Mouse (Mus musculus) midbrain, embryonic 14.5 days (tissue): ENCODE measurements at regions not wholly inside any gene's neighbourhood (a gene's known extent, or its start where the extent isn't known, plus 50 kb on each side); places are given as distances from the start of the nearest gene placed in this dataset. TPM values are rescaled to one million over a fixed set of nuclear protein-coding genes. Genes with fewer than 3 reads are reported as not detected.
A peak's percentile ranks its signal among the peaks of the same experiment; 100 is the strongest.

ENCODE experiments used
- ATAC-seq: fragments of 200-750 bp; cut with Nextera tagmentation; 2 replicates; pipeline ENCODE4 v1.8.0; 2017; ENCODE audit warnings: moderate number of reproducible peaks, moderate library complexity; ENCODE audit not compliant: low FRiP score, low TSS enrichment
- DNase-seq: peaks from one replicate; pipeline ENCODE4 v3.0.0-alpha.2; 2015
- H3K27ac ChIP-seq: fragments of 300-500 bp; sonication (generic); replicated peaks from 2 replicates; pipeline ENCODE4 v1.5.1; 2014; ENCODE audit warnings: mild to moderate bottlenecking, low read depth, low read length, moderate library complexity
- H3K27me3 ChIP-seq: fragments of 300-500 bp; sonication (generic); 2 replicates; pipeline ENCODE4 v1.6.1; 2014; ENCODE audit warnings: low read length, control low read depth, mixed read lengths; ENCODE audit not compliant: control insufficient read depth, insufficient read depth
- H3K36me3 ChIP-seq: fragments of 300-500 bp; sonication (generic); 2 replicates; pipeline ENCODE4 v1.6.1; 2014; ENCODE audit warnings: low read length, control low read depth; ENCODE audit not compliant: control insufficient read depth, insufficient read depth
- H3K4me1 ChIP-seq: fragments of 300-500 bp; sonication (generic); 2 replicates; pipeline ENCODE4 v1.6.1; 2014; ENCODE audit warnings: mild to moderate bottlenecking, antibody characterized with exemption, low read length, control low read depth; ENCODE audit not compliant: control insufficient read depth, insufficient read depth
- H3K4me2 ChIP-seq: fragments of 300-500 bp; sonication (generic); 2 replicates; pipeline ENCODE4 v1.6.1; 2014; ENCODE audit warnings: mild to moderate bottlenecking, low read length, moderate library complexity
- H3K4me3 ChIP-seq: fragments of 300-500 bp; sonication (generic); replicated peaks from 2 replicates; pipeline ENCODE4 v1.5.1; 2014; ENCODE audit warnings: low read depth, low read length
- H3K9ac ChIP-seq: fragments of 300-500 bp; sonication (generic); replicated peaks from 2 replicates; pipeline ENCODE4 v1.6.1; 2014; ENCODE audit warnings: mild to moderate bottlenecking, low read length, moderate library complexity
- H3K9me3 ChIP-seq: fragments of 300-500 bp; sonication (generic); 2 replicates; pipeline ENCODE4 v1.6.1; 2016; ENCODE audit warnings: low read length, control low read depth, mixed read lengths; ENCODE audit not compliant: control insufficient read depth
- WGBS: fragments of 180-500 bp; shearing (Covaris S2); extraction: QIAGEN DNeasy Blood & Tissue Kit; methylation state at CpG from one replicate; pipeline ENCODE4 v1.1.7; 2014; 5-methylcytosine and 5-hydroxymethylcytosine counted together
- microRNA-seq: library from miRNA; unstranded; fragments of <30 nt; microRNA quantifications from one replicate; pipeline ENCODE4, GENCODE M21; 2016

DNA sequence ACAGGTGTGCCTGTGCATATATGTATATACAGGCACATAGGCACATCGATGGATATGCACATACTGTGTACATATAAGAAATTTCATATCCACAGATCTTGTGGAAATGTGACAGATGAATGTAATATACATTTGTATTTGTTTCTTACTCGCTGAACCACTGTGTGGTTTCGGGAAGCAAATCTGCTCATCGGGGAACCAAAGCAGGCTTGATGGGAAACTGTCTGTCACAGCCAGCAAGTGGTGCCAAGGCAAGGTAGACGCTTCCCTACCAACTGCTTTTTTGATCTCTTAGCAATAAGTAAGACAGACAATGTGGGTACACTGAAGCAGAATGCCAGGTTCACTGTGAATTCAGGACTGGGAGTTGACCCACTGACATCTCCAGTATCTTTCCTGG is 80.3 kb upstream of the Sdk1 start:
- 95% methylated on average over 5 of the region's 5 CpGs for WGBS
- Histone ChIP-seq H3K9me3 (no peaks in the 10 kb centered on the region), H3K9ac (no peak overlapping the region), H3K27ac (no peak overlapping the region), H3K4me3 (no peak overlapping the region), H3K4me2 (no peak overlapping the region), H3K4me1 (0 out of 2 replicates have a peak, but pooled peaks cover 2% of the 10 kb centered on the region), H3K36me3 (no peaks in the 10 kb centered on the region), H3K27me3 (no peaks in the 10 kb centered on the region)
- no peak for ATAC-seq
- DNase-seq: no peak

DNA sequence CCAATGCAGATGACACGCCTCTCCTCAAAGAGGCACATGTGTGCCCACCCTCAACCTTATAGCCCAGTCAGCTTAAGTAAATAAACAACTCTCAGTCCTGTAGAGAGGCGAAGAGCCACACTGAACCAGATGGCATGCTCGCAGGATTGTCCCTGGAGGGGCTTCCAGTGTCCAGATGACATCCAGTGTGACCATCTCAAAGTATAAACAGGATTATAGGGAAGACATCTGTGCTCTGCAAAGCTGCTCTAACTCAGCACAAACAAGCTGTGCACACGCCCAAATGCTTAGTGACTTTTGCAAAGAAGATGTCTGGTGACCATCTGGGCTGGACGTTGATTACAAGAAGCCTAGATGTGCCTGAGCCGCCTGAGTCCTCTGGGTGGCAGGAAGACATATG is 58.8 kb upstream of the Sdk1 start:
- H3K9me3 ChIP-seq: no peaks in the 10 kb centered on the region
- H3K27ac ChIP-seq: no peak overlapping the region
- peak; percentile 11 for DNase-seq
- no peak overlapping the region for H3K4me2 ChIP-seq
- 57% methylated on average over 6 of the region's 6 CpGs for WGBS
- H3K4me3 ChIP-seq: no peak overlapping the region
- no peaks in the 10 kb centered on the region for H3K36me3 ChIP-seq
- no peaks in the 10 kb centered on the region for H3K4me1 ChIP-seq
- no peaks in the 10 kb centered on the region for H3K27me3 ChIP-seq
- no peak overlapping the region for H3K9ac ChIP-seq
- ATAC-seq: no peak

GRCm38 (mm10) chr5:141189033-141189432 is 52.3 kb upstream of the Sdk1 start:
- ATAC-seq (no peak), DNase-seq (no peak)
- Histone ChIP-seq H3K27me3 (no peaks in the 10 kb centered on the region), H3K9ac (no peak overlapping the region), H3K4me1 (no peaks in the 10 kb centered on the region), H3K4me3 (no peak overlapping the region), H3K9me3 (no peaks in the 10 kb centered on the region), H3K27ac (no peak overlapping the region), H3K36me3 (no peaks in the 10 kb centered on the region), H3K4me2 (no peak overlapping the region)
- WGBS: 86% methylated on average over 2 of the region's 2 CpGs

Small RNAs in the stretch of these regions (microRNA-seq; reads per million reads assigned to microRNA genes)
- not detected for gene Gm26113
